Mouse (Mus musculus) v-Abl transformed pro-B cells (cell line): Measurements from ENCODE around the gene Ints7.

Source experiments
- in situ Hi-C, 2 experiments: fragments of 400-800 bp; cut with MboI; formaldehyde crosslinking; loops; one replicate each; pipeline ENCODE4 v1.15.1; 2025; ENCODE audit not compliant: unreplicated experiment in 2 of 2

The Ints7 gene

DNA sequence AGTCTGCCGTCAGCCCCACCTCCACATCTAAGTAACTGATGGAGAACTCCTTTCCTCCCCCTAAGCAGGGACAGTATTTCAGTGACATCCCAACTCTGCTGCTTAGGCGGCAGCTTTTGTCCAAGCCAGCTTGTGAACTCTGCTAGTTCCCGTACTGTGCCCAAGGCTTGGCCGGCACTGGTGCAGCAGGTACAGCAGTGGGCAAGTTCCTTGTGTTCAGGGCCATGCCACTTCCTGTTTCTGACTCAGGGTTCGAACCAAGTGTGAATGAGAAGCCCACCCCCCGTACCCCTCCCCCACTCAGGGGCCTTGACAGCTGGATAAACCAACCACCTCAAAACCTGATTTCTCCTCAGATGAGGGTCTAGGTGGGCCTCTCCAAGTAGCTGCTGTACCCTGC, 49.1 kb downstream of the Ints7 start:
- in situ Hi-C loops: no loop called here

DNA sequence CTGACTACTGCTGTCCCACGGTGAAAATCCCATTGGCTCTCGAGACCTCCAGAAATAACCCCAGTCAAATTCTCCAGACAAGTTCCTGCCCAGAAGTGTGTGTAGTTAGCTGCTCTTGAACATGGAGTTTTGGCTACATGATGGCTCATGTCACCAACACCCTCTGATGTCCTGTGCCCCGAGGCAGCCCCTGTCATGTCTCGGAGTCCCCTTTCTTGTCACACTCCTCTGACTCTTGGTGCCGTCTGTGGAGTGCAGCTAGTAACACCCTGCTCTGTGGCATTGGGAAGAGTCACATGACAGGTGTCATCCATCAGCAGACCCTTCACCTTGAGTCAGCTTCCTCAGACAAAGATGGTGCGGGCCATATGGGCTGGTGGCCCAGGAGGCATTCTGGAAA, 49.6 kb downstream of the Ints7 start:
- in situ Hi-C loops: no loop called here

- in situ Hi-C loops: no loop called here
Measured at GRCm38 (mm10) chr1:191625620-191626019, 50.2 kb downstream of the Ints7 start.

- in situ Hi-C loops: no loop called here
Measured at GRCm38 (mm10) chr1:191628457-191629169, 53.2 kb downstream of the Ints7 start.

GRCm38 (mm10) chr1:191629170-191629636, 53.8 kb downstream of the Ints7 start:
- in situ Hi-C loops: no loop called here

- in situ Hi-C loops: no loop called here
Measured at GRCm38 (mm10) chr1:191632511-191633095, 57.2 kb downstream of the Ints7 start.

- in situ Hi-C loops: no loop called here
Measured at GRCm38 (mm10) chr1:191634116-191634515, 58.7 kb downstream of the Ints7 start.

- in situ Hi-C loops: no loop called here
Measured at GRCm38 (mm10) chr1:191638404-191638803, 63.0 kb downstream of the Ints7 start.

- in situ Hi-C loops: no loop called here
Measured at GRCm38 (mm10) chr1:191639200-191639807, 63.9 kb downstream of the Ints7 start.

DNA sequence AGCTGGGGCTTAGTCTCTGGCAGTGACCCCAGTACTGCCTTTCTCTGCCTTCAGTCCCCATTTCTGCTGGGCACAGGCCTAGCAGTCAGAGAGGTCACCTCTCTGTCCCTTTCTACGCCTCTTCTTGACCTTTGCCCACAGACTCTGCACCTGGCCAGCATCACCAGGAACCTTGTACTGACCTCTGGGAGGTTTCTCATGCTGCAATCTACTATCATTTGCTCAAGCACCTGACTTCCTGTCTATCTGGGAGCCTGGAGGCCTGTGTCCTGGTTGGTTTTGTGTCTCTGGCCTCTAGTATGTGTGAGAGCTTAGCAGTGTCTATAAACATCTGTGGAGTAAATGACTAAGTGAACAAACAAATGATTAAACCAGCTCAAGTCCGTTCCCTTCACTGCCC, 64.7 kb downstream of the Ints7 start:
- in situ Hi-C loops: no loop called here

GRCm38 (mm10) chr1:191640848-191641247, 65.4 kb downstream of the Ints7 start:
- in situ Hi-C loops: no loop called here

DNA sequence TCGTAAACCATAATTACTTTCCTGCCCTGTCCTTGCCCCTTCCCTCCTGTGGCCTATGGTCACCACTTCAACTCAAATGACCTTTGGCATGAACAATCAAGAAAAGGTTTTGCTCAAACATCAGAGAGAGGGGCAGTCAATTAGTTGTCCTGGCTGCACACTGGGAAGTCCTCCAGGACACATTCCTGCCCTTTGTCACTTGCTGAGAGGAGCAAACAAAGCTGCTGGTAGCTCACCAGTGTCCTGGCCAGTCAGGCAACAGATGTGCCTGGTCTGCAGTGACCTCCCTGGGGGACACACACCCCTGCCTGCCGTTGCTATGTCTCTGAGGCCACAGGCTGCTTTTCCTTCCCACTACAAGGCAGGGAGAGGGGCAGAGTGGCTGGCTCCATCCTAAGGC, 66.0 kb downstream of the Ints7 start:
- in situ Hi-C loops: no loop called here

DNA sequence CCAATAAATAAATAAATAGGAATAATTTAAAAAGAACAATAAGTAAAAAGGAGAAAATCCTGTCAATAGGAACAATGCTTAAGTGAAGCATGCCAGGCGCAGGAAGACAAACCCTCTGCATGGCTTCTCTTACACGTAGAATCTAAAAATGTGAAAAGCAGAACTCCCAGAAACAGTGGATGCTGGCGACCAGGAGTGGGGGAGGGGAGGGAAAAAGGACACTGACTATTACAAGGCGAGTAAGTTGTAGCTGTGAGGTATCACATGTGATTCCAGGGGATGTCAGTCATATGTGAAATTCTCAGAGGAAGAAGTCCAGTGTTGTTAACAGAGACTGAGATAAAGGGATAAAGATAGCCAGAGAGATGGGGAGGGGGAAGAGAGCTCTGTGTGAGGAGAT, 67.5 kb downstream of the Ints7 start:
- in situ Hi-C loops: no loop called here

GRCm38 (mm10) chr1:191645921-191646320, 70.5 kb downstream of the Ints7 start:
- in situ Hi-C loops: no loop called here

- in situ Hi-C loops: no loop called here
Measured at GRCm38 (mm10) chr1:191647590-191647989, 72.2 kb downstream of the Ints7 start.

GRCm38 (mm10) chr1:191659441-191659840, 84.0 kb downstream of the Ints7 start:
- in situ Hi-C loops: no loop called here

- in situ Hi-C loops: no loop called here
Measured at GRCm38 (mm10) chr1:191661019-191661796, 85.8 kb downstream of the Ints7 start.

GRCm38 (mm10) chr1:191662178-191662898, 86.9 kb downstream of the Ints7 start:
- in situ Hi-C loops: no loop called here

DNA sequence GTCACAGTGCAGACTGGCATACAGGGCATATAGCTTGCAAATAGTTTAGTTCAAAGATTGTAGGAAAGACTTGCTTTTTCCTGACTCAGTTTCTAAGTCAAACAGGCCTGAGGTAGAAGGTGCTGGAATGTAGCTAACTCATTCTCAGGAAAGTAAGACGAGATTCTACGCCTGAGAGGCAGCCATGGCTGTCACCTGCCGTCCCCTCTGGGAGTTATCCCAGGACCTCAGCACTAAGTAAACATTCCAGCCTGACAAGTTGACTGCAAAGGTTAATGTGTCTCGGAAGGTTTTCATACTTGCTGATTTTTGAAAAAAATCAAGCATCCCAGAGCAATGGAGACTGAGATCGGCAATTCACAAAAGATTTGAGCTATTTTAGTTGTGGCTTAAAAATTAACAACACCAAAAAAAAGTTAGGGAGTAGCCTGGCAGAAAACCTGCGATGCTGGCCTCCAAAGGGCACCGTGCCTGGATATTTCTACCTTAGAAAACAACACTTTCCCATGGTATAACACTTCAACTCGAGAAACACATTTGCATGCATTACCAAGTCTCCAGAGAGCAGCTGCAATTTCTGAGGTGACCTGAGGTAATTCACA, 87.6 kb downstream of the Ints7 start:
- in situ Hi-C loops: no loop called here

DNA sequence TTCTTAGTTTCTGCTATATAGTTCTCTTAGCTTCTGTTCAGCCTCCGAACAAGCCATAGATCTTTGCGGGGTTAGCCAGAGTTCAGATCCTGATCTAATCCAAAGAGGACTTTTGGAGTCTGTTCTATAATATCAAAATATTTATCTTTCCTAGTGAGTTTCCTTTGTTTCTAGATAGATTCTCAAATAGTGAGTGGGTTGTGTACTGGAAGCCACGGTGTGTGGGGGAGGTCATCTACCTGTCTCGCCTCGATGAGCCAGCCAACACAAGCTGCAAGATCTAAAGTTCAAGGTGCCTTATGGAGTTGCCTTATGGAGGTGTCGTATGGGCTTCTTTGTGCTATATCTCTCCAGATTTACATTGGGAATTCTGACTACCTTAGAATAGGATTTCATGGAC, 88.2 kb downstream of the Ints7 start:
- in situ Hi-C loops: no loop called here
